Mouse (Mus musculus) adrenal gland, postnatal 25 days (tissue): ENCODE data around the gene Zfp839. TPM values are rescaled to one million over a fixed set of nuclear protein-coding genes. Genes with fewer than 3 reads are reported as not detected.

Source experiments
- DNase-seq: peaks from one replicate; pipeline ENCODE4 v3.0.0; 2021; ENCODE audit warnings: mixed read lengths
- long read RNA-seq: library from polyadenylated mRNA; stranded (forward); transcript quantifications from one replicate; pipeline ENCODE4 v2.0.0, GENCODE M21; 2021
- total RNA-seq: library from RNA; stranded (reverse); gene quantifications from 2 replicates; pipeline ENCODE4 v1.2.3, GENCODE M21; 2021

The Zfp839 gene
- 16.3 and 17.7 TPM in 2 replicates for total RNA-seq
- long read RNA-seq, partial matches to known transcripts = 6 of 32 reads
- long read RNA-seq, other reads (novel, unspliced or antisense) = 20 of 32 reads

GRCm38 (mm10) chr12:110850010-110850928, at the start of gene Zfp839:
Gene Zfp839, plus strand, starts transcription at chr12:110850253.
- peak; percentile 90 for DNase-seq

- DNase-seq = no peak
Measured at GRCm38 (mm10) chr12:110801876-110802464, 48.1 kb upstream of the Zfp839 start.

- no peak for DNase-seq
Measured at GRCm38 (mm10) chr12:110802674-110803297, 47.3 kb upstream of the Zfp839 start.

GRCm38 (mm10) chr12:110804261-110804660, 45.8 kb upstream of the Zfp839 start:
- DNase-seq = peak; percentile 57

GRCm38 (mm10) chr12:110806301-110806970, 43.6 kb upstream of the Zfp839 start:
- peak; percentile 52 for DNase-seq

GRCm38 (mm10) chr12:110808430-110808829, 41.6 kb upstream of the Zfp839 start:
- no peak for DNase-seq

- DNase-seq = no peak
Measured at GRCm38 (mm10) chr12:110808848-110809247, 41.2 kb upstream of the Zfp839 start.

- no peak for DNase-seq
Measured at GRCm38 (mm10) chr12:110813132-110813531, 36.9 kb upstream of the Zfp839 start.

- DNase-seq = no peak
Measured at GRCm38 (mm10) chr12:110813624-110814023, 36.4 kb upstream of the Zfp839 start.

- DNase-seq = no peak
Measured at GRCm38 (mm10) chr12:110814924-110815323, 35.1 kb upstream of the Zfp839 start.

- no peak for DNase-seq
Measured at GRCm38 (mm10) chr12:110816833-110817232, 33.2 kb upstream of the Zfp839 start.

GRCm38 (mm10) chr12:110819367-110819766, 30.7 kb upstream of the Zfp839 start:
- no peak for DNase-seq

- DNase-seq = no peak
Measured at GRCm38 (mm10) chr12:110821787-110822186, 28.3 kb upstream of the Zfp839 start.

- DNase-seq = no peak
Measured at GRCm38 (mm10) chr12:110822366-110822765, 27.7 kb upstream of the Zfp839 start.

GRCm38 (mm10) chr12:110828908-110829307, 21.1 kb upstream of the Zfp839 start:
- no peak for DNase-seq

- no peak for DNase-seq
Measured at GRCm38 (mm10) chr12:110830293-110831024, 19.6 kb upstream of the Zfp839 start.

- no peak for DNase-seq
Measured at GRCm38 (mm10) chr12:110835182-110835581, 14.9 kb upstream of the Zfp839 start.

- no peak for DNase-seq
Measured at GRCm38 (mm10) chr12:110836729-110837128, 13.3 kb upstream of the Zfp839 start.

GRCm38 (mm10) chr12:110837192-110837841, 12.7 kb upstream of the Zfp839 start:
- no peak for DNase-seq

GRCm38 (mm10) chr12:110837850-110838249, 12.2 kb upstream of the Zfp839 start:
- no peak for DNase-seq
